Mouse (Mus musculus): ENCODE results near the gene Ctns.
A peak's percentile ranks its signal among the peaks of the same experiment; 100 is the strongest.

The Ctns gene

GRCm38 (mm10) chr11:73198603-73199229 is at the start of gene Ctns:
Gene Ctns, minus strand, starts transcription at chr11:73199042.
- DNase-seq (ENCODE audit: low read depth, low spot score), result peak; percentile 93

GRCm38 (mm10) chr11:73242777-73243176 is 43.9 kb upstream of the Ctns start:
- DNase-seq (ENCODE audit: low read depth, low spot score), result no peak

GRCm38 (mm10) chr11:73242199-73242598 is 43.4 kb upstream of the Ctns start:
- no peak for DNase-seq (ENCODE audit: low read depth, low spot score)

- DNase-seq (ENCODE audit: low read depth, low spot score), result no peak
Observed at GRCm38 (mm10) chr11:73236731-73237130, 37.9 kb upstream of the Ctns start.

GRCm38 (mm10) chr11:73235990-73236701 is 37.3 kb upstream of the Ctns start:
- DNase-seq (ENCODE audit: low read depth, low spot score), result no peak

GRCm38 (mm10) chr11:73233992-73234391 is 35.1 kb upstream of the Ctns start, which contains the start of gene Trpv1:
Gene Trpv1, plus strand, starts transcription at chr11:73234292.
- DNase-seq (ENCODE audit: low read depth, low spot score), result no peak

GRCm38 (mm10) chr11:73232513-73232912 is 33.7 kb upstream of the Ctns start:
- DNase-seq (ENCODE audit: low read depth, low spot score), result no peak

GRCm38 (mm10) chr11:73230081-73230480 is 31.2 kb upstream of the Ctns start:
- no peak for DNase-seq (ENCODE audit: low read depth, low spot score)

GRCm38 (mm10) chr11:73228881-73229280 is 30.0 kb upstream of the Ctns start:
- DNase-seq (ENCODE audit: low read depth, low spot score), result no peak

- no peak for DNase-seq (ENCODE audit: low read depth, low spot score)
Observed at GRCm38 (mm10) chr11:73225856-73226255, 27.0 kb upstream of the Ctns start.

GRCm38 (mm10) chr11:73223966-73224365 is 25.1 kb upstream of the Ctns start:
- peak; percentile 42 for DNase-seq (ENCODE audit: low read depth, low spot score)

- no peak for DNase-seq (ENCODE audit: low read depth, low spot score)
Observed at GRCm38 (mm10) chr11:73222846-73223245, 24.0 kb upstream of the Ctns start.

GRCm38 (mm10) chr11:73220651-73221050 is 21.8 kb upstream of the Ctns start:
- no peak for DNase-seq (ENCODE audit: low read depth, low spot score)

- no peak for DNase-seq (ENCODE audit: low read depth, low spot score)
Observed at GRCm38 (mm10) chr11:73219671-73220070, 20.8 kb upstream of the Ctns start.

- DNase-seq (ENCODE audit: low read depth, low spot score), result no peak
Observed at GRCm38 (mm10) chr11:73213956-73214355, 15.1 kb upstream of the Ctns start.

GRCm38 (mm10) chr11:73207621-73208020 is 8.8 kb upstream of the Ctns start:
- peak; percentile 38 for DNase-seq (ENCODE audit: low read depth, low spot score)

- DNase-seq (ENCODE audit: low read depth, low spot score), result no peak
Observed at GRCm38 (mm10) chr11:73205194-73205593, 6.4 kb upstream of the Ctns start.

- no peak for DNase-seq (ENCODE audit: low read depth, low spot score)
Observed at GRCm38 (mm10) chr11:73203895-73204294, 5.1 kb upstream of the Ctns start.

- DNase-seq (ENCODE audit: low read depth, low spot score), result peak; percentile 41
Observed at GRCm38 (mm10) chr11:73201597-73201996, 2.8 kb upstream of the Ctns start.

GRCm38 (mm10) chr11:73201021-73201420 is 2.2 kb upstream of the Ctns start:
- no peak for DNase-seq (ENCODE audit: low read depth, low spot score)

- DNase-seq (ENCODE audit: low read depth, low spot score), result peak; percentile 48
Observed at GRCm38 (mm10) chr11:73199879-73200278, 1.0 kb upstream of the Ctns start.

GRCm38 (mm10) chr11:73199230-73199712 is 429 bp upstream of the Ctns start, which contains the start of gene Shpk:
Gene Shpk, plus strand, starts transcription at chr11:73199460.
- peak; percentile 96 for DNase-seq (ENCODE audit: low read depth, low spot score)

- no peak for DNase-seq (ENCODE audit: low read depth, low spot score)
Observed at GRCm38 (mm10) chr11:73198190-73198589, 652 bp downstream of the Ctns start.
